Mouse (Mus musculus) urinary bladder, adult 2 months (tissue): ENCODE measurements at regions not wholly inside any gene's neighbourhood (a gene's known extent, or its start where the extent isn't known, plus 50 kb on each side); places are given as distances from the start of the nearest gene placed in this dataset.

Experiments
- DNase-seq: peaks from one replicate; pipeline ENCODE4 v3.0.0; 2022; ENCODE audit warnings: low spot score

DNA sequence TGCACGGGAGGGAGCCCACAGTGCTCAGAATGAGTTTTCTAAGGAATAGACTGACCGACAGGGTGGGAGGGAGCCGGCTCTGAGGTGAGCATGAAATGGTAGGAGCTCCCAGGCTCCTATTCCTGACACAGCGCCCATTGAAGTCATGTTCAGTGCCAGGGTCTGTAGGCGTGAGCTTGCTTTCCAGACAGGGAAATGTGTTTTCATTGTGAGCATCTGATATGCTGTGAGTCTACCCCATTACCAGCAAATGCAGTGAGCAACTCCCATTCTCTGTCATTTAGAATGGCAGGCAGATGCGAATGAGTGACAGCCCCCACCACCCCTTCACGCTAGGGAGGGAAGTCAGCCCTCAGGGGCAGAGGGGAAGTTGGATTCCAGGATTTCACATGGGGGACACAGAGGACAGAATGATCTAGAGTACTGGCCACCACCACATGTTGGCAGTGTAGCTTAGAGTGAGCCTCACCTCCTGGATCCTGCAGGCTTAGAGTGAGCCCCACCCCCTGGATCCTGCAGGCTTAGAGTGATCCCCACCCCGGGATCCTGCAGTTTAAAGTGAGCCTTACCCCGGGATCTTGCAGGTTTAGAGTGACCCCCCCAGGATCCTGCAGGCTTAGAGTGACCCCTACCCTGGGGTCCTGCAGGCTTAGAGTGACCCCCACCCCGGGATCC lies 283.2 kb upstream of the Eef2kmt start:
- no peak for DNase-seq

DNA sequence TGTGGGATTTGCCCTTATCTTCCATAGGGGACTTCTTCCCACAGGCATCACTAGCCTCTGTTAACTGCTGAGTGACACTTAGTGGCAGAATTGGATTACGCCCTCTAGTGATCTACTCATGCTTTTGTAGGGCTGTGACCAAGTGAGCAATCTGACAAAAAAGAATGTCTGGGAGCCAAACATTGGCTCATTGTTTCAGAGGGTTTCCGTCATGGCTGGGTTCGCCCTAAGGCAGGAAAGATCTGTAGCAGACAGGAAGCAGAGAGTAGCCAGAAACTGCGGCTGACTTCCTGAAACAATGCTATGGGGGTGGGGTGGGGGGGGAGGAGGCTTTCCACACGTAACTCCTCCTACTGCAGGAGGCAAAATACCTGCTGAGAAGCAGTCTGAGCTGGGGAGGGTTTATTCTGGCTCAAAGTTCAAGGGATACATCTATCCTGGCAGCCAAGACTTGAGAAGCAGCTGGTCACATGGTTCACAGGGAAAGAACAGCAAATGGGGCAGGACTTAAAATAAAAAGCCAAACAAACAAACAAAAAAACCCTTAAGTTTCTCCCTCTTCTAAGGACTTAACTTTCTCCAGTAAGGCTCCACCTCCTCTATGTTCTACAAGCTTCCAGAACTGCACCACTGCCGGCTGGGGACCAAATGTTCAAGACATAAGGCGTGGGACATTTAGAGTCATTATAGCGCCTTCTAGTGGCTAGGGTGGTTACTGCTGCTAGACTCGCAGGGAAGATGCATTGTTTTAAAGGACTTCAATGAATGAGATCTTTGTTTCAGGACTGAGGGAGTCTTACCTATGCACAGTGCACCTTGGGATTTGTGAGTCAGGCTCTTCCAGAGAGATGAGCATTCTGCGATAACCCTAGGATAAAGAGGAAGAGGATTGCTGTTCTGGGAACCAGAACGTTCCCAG lies 281.8 kb upstream of the Eef2kmt start:
- DNase-seq: no peak

DNA sequence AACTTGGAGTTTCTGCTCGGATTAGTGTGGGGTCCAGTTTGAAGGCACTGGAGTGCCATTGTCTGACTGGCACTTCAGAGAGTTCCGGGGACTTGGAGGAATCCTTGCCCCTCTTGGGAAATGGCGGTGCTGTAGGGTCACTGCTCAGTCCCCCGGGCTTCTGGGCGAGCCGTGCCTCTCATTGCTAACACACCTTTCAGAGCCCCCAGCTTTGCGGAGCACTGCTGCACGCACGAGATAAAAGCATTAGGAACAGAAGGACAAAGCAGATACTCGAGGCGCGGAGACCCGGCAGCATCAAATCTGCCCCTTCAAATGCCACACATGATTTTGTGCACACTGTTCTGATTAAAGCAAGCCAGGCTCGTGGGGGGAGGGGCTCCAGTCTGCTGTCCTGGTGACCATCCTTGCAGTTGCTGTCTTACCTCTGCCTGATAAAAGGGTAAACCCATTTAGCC lies 280.8 kb upstream of the Eef2kmt start:
- no peak for DNase-seq

DNA sequence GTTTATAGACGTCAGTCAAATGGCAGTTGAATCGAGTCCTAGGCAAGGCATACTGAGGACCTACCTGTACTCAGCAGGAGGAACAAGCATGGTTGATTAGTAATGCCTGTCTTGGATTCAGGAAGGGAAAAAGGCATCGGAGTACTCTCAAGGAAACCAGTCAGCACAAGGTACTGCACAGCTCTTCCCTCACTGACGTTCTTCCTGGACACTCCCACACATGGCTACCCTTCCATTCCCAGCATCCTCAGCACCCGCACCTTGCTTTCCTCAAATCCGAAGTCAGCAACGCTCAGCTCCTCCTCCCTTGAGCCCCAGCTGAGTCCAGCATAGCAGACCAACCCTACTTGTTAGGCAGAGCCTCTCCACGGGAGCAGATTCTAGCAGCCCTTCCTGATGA lies 279.6 kb upstream of the Eef2kmt start:
- DNase-seq: no peak

DNA sequence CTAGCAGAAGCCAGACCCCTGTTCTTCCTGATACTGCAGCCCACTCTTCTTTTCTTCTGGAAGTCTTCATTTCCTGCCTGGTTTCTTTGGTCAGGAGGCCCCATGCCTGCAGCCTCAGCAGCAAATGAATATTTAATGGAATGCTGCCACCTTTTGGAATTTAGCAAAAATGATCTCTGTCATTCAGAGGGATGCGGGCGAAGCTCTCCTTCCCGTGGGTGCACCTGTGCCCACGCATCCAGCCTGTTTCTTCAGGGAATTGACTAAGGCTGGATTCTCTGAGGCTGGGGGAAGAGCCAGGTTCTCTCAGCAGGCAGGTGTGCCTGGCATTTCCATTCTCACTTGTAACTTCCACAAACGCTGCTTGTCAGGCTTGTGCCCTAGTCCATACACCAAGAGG lies 279.1 kb upstream of the Eef2kmt start:
- DNase-seq: no peak

DNA sequence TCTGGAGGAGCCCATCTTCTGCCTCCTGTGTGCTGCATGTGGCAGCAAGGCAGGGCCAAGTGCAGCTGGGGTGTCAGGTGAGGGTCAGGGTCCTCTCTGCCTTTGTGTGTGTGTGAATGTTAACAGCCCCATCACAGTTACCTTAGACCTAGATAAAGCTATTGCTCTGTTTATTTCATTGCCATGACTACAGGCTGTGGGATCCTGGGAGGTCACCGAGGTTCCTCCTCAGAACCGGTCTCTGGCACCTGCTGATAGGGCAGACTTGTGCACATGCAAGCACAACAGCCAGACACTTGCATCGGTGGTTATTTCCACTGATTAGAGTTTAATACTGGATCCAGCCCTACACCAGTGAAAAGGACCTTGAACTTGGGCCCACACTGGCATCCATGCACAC lies 278.6 kb upstream of the Eef2kmt start:
- no peak for DNase-seq

DNA sequence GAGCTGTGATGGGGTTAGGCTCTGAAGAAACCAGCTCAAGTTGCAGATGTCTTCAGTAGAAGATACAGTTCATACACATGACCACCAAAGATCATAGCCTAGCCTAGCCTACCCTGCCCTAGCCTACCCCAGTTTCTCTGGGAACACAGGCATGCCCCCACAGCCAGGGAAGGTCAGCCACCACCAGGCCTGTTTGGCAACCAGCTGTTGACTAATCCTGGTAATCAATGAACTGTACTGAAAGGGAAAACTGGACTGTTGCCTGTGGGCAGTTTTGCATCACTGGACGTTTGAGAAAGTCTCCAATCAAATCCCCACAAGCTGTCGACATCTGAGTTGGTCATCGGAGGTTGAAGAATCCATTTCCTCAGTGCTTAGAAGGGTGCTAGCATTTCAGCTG lies 276.5 kb upstream of the Eef2kmt start:
- no peak for DNase-seq

DNA sequence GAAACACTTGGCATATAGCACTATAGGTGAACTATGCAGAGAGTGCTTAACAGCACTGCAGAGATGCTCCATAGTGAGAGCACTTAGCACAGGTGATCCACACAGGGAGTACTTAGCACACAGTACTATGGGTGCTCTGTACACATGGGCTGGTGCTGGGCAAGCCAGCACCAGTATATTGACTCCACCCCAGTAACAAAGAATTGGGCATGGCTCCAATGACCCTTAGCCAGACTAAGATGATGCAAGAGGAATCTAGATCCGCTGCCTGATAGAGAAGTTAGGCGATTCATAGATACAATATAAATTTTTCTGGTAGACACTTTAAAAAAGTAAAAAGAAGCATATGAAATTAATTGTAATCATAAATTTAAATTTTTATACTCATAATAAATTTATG lies 274.0 kb upstream of the Eef2kmt start:
- DNase-seq: no peak

DNA sequence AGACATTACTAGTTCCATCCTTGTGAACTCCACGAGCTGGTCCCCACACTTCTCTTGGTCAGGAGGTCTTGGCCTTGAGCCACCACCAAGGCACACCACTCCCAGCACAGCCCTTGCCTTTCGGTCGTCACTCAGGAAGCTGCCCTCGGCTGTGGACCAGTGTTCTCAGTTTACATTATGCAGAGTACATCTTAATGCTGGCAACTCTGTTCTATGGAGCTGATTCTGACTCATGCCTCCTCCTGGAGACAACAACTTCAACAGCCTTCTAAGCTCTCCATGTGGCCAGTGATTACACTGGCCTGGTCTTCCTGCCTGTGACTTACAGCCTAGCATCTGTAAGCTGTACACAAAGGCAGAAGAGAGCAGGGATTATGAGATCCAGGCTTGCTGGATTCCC lies 272.2 kb upstream of the Eef2kmt start:
- DNase-seq: no peak

DNA sequence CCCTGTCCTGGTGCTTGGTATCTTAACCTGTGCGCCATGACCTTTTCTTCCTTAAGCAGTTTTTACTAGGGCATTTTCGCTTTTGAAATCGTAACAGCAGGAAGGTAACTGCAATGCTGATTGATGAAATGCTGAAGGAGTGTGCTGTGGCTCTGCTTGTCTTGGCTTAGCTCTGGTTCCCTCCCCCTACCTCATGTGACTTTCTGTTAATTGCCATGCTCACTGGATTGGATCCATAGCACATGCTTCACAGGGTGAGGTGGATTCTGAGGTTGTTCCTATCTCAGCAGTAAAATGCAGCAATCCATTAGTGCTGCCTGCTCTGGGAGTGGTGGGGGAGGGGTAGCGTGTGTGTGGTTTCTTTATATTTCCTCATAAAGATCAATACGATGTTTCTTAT lies 268.6 kb upstream of the Eef2kmt start:
- no peak for DNase-seq

DNA sequence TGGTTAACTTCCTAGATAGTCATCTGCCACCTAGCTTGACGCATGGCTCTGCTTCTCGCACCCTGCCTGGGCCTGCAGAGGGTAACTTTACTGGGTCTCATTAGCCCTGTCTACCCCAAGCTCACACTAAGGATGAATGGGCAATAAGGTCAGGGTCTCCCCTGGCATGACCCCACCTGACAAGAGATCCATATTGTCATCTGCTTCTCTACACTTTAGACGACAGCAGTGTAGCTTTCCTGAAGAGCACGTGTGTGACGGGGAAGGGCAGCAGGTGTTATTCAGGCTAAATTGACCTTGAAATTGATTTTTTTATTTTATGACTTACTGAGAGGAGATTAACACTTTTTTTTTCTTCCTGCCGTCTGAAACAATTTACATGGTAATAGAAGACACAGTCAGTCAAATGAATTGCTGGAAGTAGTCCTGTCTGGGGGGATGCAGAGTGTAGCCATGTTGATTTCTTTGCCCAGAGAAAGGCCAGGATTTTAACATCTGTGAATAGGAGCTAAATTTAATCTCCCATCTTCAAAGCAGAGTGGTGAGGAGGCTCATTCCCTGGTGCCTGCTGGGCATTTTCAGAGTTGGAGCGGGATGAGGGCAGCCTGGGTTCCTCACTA lies 267.7 kb upstream of the Eef2kmt start:
- no peak for DNase-seq

DNA sequence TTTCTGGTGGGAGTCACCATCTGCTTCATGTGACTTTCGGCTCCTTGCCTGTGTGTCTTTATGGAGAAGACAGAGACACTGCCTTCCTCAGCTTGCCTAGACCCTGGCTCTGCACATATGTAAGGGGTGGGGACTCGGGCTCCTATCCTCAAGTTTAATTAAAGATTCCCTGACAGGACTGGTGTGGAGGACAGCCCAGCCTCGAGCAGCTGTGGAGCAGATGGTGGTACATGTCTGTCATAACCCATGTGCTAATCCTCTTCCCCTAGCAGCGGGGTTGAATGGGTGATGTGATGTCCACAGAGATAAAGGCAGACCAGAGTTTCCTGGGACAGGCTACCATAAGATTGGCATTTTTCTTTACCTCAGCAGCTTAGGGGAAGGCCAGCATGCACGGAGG lies 262.0 kb upstream of the Eef2kmt start:
- no peak for DNase-seq

DNA sequence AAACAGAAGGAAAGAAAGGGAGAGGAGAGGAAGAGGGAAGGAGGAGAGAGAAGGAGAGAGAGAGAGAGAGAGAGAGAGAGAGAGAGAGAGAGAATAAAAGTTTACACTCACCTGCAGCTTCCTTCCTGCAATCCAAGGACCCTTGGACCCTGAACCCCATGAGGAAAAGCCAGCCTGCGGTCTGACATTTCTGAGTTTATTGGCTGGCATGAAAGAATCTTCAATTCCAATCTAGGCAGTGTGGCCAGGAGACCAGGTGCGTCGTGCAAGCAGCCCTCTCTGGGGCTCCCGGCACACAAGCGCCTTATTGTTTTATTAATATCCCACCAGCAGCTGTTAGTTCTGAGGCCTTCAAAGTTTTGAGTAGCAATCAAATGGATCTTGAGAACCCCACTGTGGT lies 260.1 kb upstream of the Eef2kmt start:
- DNase-seq: no peak

DNA sequence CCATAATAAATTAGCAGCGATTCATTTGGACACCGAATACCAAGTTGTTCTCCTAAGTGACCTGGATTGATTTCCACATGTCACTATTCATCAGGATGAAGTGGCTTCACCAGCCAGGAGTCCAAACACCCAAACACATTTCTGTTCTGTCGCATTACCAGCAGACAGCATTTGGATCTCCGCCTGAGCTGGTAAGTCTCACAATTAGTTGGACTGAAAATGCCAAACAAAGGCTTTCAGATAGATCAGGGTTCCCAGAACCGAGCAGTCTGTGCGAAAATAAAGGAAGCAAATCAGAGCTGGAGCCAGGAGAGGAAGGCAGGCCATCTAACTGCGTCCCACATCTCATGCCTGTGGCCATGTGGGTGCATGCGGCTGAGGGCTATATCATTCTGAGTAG lies 251.5 kb upstream of the Eef2kmt start:
- no peak for DNase-seq

DNA sequence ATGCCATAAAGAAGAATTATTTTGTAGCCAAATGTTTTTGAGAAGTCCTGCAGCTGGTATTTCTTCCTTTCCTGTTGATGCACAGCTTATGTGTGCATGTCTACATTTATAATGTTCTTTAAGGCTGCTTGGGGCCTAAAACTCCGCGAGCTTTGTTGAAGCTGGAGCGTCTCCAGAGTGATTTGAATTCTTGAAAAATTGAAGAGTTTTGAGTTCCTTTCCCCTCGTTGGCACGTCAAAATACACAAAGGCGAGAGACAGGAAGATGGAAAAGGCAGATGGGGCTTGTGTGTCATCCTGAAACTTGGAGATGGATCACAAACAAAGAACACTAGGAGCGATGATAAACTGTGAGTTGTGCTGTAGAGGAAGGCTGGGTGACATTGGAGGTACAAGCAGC lies 246.2 kb upstream of the Eef2kmt start:
- no peak for DNase-seq

DNA sequence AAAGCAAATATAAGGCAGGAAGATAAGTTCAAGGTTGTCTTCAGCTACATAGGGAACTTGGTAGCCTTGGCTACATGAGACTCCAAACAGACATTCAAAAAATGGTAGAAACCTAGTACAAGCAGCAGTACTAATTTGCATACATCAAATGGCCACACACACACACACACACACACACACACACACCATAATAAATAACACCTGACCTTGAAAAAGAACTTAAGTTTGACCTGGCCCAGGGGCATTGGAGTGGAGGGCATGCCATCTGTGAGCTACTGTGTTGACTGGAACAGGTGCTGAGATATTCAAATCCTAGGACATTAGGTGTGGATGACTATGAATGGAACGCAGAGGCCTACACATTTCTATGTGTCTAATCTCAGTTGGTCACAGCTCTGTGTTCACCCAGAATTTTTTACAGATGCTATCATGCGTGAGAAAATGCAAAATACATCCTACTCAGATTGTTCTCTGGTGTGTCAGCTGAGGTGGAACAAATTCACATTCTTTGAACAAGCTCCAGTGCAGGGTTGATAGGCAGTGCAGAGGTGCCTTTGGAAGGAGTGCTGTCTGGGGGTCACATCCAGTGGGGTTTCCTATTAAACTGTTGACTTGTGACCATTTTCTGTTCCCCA lies 240.4 kb upstream of the Eef2kmt start:
- no peak for DNase-seq

DNA sequence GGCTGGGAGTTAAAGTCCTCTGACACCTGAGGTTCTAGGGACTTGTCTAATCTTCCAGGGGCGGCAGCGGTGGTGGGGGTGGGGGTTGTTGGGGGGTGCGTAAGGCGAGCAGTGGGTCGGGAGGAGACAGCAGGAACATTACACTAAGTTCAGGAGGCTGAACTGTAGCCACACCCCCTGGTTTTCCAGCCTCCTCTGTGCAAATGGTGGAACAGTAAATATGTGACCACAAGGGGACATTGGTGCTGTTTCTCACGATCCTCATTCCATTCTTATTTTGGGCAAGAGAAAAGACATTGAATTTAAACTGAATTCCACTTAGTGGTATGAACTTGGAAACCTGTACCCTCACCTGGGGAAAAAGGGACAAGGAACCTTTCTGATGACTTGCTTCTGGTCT lies 237.6 kb upstream of the Eef2kmt start:
- DNase-seq: no peak

DNA sequence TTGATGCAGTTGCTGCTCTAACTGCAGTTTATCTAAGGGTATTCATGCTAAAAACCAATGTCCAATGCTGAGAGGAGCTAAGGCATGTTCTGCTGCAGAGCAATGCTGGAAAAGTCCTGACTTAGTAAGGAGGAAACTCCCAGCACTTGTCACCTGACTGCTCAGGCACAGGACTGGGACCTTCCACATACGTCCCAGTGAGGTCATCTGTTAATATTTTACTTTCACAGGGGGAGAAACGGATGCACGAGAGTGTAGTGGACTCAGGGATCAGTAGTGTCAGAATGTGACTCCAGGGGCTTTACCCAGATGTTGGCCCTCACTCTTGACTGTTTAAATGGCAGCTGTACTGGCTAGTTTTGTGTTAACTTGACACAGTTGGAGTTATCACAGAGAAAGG lies 231.5 kb upstream of the Eef2kmt start:
- no peak for DNase-seq

DNA sequence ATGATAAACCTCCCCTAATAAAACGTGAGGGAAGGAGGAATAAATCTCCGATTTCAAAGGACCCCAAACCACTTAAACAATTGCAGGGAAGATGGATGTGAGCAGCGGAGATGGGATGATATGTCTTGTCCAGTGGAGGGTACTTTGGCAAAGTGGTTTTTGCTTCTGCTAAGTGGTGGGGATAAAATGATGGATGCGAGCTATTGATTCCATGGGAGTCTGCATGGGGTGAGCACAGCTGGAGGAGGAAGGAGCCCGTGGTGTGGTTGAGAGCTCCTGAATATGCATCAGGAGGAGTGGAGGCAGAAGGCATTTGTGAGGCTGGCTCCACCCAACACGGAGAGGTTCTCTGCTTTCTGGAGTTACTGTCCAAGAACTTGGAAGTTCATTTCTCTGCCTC lies 227.6 kb upstream of the Eef2kmt start:
- no peak for DNase-seq

DNA sequence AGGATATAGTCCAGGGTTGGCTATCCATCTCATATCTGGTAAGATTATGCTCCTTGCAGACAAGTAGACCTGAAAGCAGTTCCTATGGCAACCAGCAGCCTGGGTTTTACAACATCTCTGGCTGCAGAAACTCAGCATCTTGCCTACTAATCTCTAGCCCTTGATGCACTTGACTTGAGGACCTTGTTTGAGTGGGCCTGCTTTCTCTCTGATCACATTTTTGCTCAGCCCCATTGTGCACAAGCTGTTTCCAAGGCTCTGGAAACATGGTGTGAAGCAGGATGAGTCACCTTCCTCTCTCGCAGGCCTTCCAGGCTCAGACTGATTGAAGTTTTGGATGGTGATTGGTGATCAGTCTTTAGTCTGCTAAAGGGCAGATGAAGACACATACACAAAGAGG lies 224.4 kb upstream of the Eef2kmt start:
- no peak for DNase-seq

DNA sequence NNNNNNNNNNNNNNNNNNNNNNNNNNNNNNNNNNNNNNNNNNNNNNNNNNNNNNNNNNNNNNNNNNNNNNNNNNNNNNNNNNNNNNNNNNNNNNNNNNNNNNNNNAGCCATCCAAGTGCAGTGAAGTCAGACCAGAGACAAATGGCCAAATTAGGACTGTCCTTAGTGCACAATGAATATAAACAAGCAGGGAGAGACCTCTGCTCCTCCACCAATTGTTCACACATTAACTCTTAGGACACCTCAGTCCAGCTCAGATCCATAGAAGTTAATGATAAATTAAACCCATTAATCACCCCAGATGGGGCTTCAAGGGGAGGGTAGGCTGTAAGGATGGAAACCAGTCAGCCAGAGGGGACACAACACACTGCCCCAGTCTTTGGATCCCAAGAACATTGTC lies 223.2 kb upstream of the Eef2kmt start:
- no peak for DNase-seq

DNA sequence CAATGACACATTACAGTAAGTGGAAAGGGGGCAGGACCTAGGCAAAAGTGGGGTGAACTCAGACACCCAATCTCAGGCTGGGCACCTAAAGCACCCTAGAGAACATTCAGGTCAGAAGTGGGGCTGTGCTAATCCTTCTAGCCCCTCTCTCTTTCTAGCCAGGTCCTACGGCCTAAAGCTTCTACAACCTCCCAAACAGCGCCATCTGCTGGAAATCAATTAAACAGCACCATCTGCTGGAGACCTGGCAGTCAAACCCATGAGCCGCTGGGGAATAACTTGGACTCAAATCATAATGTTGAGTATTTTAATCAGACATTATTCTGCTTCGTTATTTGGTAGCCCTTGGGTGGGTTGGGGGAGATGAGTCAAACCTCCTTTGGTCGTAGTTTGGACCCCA lies 215.5 kb upstream of the Eef2kmt start:
- no peak for DNase-seq

DNA sequence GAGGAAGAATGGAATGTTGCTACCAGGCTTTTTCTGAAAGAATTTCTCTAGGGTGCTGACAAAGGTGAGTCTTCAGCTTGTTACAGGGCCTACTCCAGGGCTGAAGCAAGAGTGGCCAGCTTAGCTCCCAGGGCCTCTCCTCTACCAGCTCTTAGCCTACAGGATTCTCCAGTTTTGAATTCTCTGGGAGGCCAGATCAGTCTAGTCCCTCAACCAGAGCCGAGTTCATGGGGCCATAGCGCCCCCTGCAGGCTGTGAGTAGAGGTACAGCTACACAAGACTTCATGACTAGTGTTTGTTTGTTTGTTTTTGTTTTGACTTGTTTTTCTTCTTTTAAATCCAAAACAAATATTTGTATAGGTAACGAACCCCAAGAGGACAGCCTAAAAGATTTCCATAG lies 211.8 kb upstream of the Eef2kmt start:
- DNase-seq: no peak
